Mouse (Mus musculus): ENCODE measurements at regions not wholly inside any gene's neighbourhood (a gene's known extent, or its start where the extent isn't known, plus 50 kb on each side); places are given as distances from the start of the nearest gene placed in this dataset.

DNA sequence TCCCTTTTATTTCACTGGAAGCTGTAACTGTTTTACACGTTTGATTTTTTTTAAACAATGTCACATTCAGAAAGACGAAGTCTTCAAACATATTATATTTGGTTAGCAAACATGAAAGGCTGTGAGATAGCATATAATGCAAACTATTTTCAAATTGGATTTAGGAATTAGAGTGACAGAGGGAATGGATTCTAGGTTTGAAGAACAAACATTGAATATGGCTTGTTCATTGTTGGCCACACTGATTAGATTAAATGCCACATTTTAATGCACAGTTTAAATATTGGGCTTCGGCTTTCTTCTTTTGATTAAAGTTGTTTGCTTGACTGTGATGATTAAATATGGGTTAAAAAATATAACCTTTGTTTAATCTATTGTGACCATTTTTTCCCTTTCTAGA lies 415.1 kb upstream of the Pfkp start:
- no peaks in the 10 kb centered on the region for H3K4me1 ChIP-seq (ENCODE audit: control insufficient read depth in 1 of 2, insufficient read depth in 2 of 2, low read length in 2 of 2)

DNA sequence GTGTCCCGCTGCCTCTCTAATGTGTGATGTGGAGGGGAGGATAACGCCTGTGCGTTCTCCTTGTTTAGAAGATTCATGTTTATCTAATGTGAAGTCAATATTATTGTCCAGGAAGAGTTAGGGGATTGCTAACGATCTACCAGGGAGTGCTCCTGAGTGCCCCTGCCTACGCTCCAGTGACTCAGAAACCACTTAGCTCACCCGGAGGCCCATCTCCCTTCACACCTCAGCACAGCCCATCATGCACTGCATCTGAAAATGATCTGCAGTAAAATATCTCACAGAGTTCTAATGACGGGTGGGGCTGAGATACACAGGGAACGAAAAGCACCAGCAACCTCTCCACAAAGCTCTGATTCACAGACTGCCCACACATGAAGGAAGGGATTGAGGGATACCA lies 409.0 kb upstream of the Pfkp start:
- Histone ChIP-seq H3K4me3 (ENCODE audit: control insufficient read depth in 1 of 2, insufficient read depth in 1 of 2, low read depth in 2 of 2, low read length in 2 of 2) (no peak overlapping the region), H3K9ac (ENCODE audit: control insufficient read depth, low read depth, low read length, poor library complexity, severe bottlenecking) (no peak overlapping the region), H3K36me3 (ENCODE audit: control insufficient read depth in 1 of 2, insufficient read depth in 2 of 2, low read length in 2 of 2) (no peaks in the 10 kb centered on the region), H3K27me3 (ENCODE audit: control insufficient read depth in 1 of 2, insufficient read depth in 2 of 2, low read length in 2 of 2) (no peaks in the 10 kb centered on the region), H3K4me1 (ENCODE audit: control insufficient read depth in 1 of 2, insufficient read depth in 2 of 2, low read length in 2 of 2) (no peaks in the 10 kb centered on the region), H3K79me2 (ENCODE audit: control insufficient read depth, insufficient read depth, low read length, poor library complexity) (no peaks in the 10 kb centered on the region), H3K9me3 (replicated peaks; ENCODE audit: insufficient read depth, low read length) (no peaks in the 10 kb centered on the region), H3K27ac (ENCODE audit: control insufficient read depth, low read depth, low read length) (no peak overlapping the region)
- DNase-seq (ENCODE audit: low read depth, low spot score), result no peak
- TF ChIP-seq ZMIZ1 (IDR thresholded peaks at IDR 0.05; ENCODE audit: low read depth, low read length) (no peak), POLR2AphosphoS5 (IDR thresholded peaks at IDR 0.05; ENCODE audit: borderline replicate concordance, low read depth, low read length) (no peak), MYB (IDR thresholded peaks at IDR 0.05; ENCODE audit: low read depth, low read length) (no peak), ZKSCAN1 (IDR thresholded peaks at IDR 0.05; ENCODE audit: low read depth, low read length) (no peak), JUND (IDR thresholded peaks at IDR 0.05; ENCODE audit: low read depth, low read length) (no peak), GABPA (IDR thresholded peaks at IDR 0.05; ENCODE audit: low read depth, low read length) (no peak), HCFC1 (IDR thresholded peaks at IDR 0.05; ENCODE audit: low read depth, low read length) (no peak), MYC (IDR thresholded peaks at IDR 0.05; ENCODE audit: low read depth, low read length) (no peak), UBTF (IDR thresholded peaks at IDR 0.05; ENCODE audit: borderline replicate concordance, insufficient read depth, low read depth, low read length) (no peak), CHD1 (IDR thresholded peaks at IDR 0.05; ENCODE audit: low read depth, low read length) (no peak), NRF1 (IDR thresholded peaks at IDR 0.05; ENCODE audit: insufficient read depth, low read depth, low read length, poor library complexity, severe bottlenecking) (no peak), CHD2 (IDR thresholded peaks at IDR 0.05; ENCODE audit: low read length) (no peak), USF1 (IDR thresholded peaks at IDR 0.05; ENCODE audit: low read depth, low read length) (no peak), ETS1 (IDR thresholded peaks at IDR 0.05; ENCODE audit: low read depth, low read length) (no peak), MXI1 (IDR thresholded peaks at IDR 0.05; ENCODE audit: low read depth, low read length) (no peak), MAX (IDR thresholded peaks at IDR 0.05; ENCODE audit: low read length) (no peak), SIN3A (IDR thresholded peaks at IDR 0.05; ENCODE audit: low read length) (no peak)

More for the DNA sequence above, 415.1 kb upstream of the Pfkp start:
- no peak for DNase-seq (ENCODE audit: low read depth, low spot score)
- no peaks in the 10 kb centered on the region for H3K79me2 ChIP-seq (ENCODE audit: control insufficient read depth, insufficient read depth, low read length, poor library complexity)
- H3K27me3 ChIP-seq (ENCODE audit: control insufficient read depth in 1 of 2, insufficient read depth in 2 of 2, low read length in 2 of 2), result no peaks in the 10 kb centered on the region
- TF ChIP-seq JUND (IDR thresholded peaks at IDR 0.05; ENCODE audit: low read depth, low read length), result no peak
- no peak overlapping the region for H3K9ac ChIP-seq (ENCODE audit: control insufficient read depth, low read depth, low read length, poor library complexity, severe bottlenecking)
- no peaks in the 10 kb centered on the region for H3K36me3 ChIP-seq (ENCODE audit: control insufficient read depth in 1 of 2, insufficient read depth in 2 of 2, low read length in 2 of 2)
- no peak overlapping the region for H3K27ac ChIP-seq (ENCODE audit: control insufficient read depth, low read depth, low read length)
- no peak overlapping the region for H3K4me3 ChIP-seq (ENCODE audit: control insufficient read depth in 1 of 2, insufficient read depth in 1 of 2, low read depth in 2 of 2, low read length in 2 of 2)
- H3K9me3 ChIP-seq (replicated peaks; ENCODE audit: insufficient read depth, low read length), result no peaks in the 10 kb centered on the region
